Mouse (Mus musculus) gastrocnemius, adult 18-20 months (tissue): ENCODE measurements around the gene Qpct. TPM values are rescaled to one million over a fixed set of nuclear protein-coding genes. Genes with fewer than 3 reads are reported as not detected.

Experiments used
- total RNA-seq, 2 experiments: library from RNA; stranded (reverse); gene quantifications; 2 replicates each; pipeline ENCODE4 v1.2.3; 2021

The Qpct gene
- total RNA-seq, 2 experiments from 2014 or later, result 2.3 to 3.5 TPM

Other genes starting within 250 kb of the Qpct start
- 1 to 10 TPM; 7.6 to 9.0 TPM for gene Heatr5b, start 216.5 kb upstream of the Qpct start, total RNA-seq
- gene Gpatch11, start 216.3 kb upstream of the Qpct start, total RNA-seq, result 10 to 100 TPM; 25.1 to 26.1 TPM
- 1 to 10 TPM; 2.8 to 3.3 TPM for gene Eif2ak2, start 169.3 kb upstream of the Qpct start, total RNA-seq
- gene Sult6b1, start 144.9 kb upstream of the Qpct start, total RNA-seq, result not detected
- gene Cebpzos, start 135.4 kb upstream of the Qpct start, total RNA-seq, result 10 to 100 TPM; 40.3 to 41.9 TPM
- 10 to 100 TPM; 25.6 to 28.5 TPM for gene Cebpz, start 114.8 kb upstream of the Qpct start, total RNA-seq
- gene Ndufaf7, start 114.8 kb upstream of the Qpct start, total RNA-seq, result 10 to 100 TPM; 22.6 to 28.5 TPM
- gene Prkd3, start 31.1 kb upstream of the Qpct start, total RNA-seq, result 1 to 10 TPM; 7.7 to 9.1 TPM